Mouse (Mus musculus): Measurements from ENCODE around the gene Rtn4ip1.

GRCm38 (mm10) chr10:43910032-43910872, 8.6 kb downstream of the Rtn4ip1 start:
- TF ChIP-seq POLR2A (IDR thresholded peaks at IDR 0.05; ENCODE audit: low read depth, low read length) (no peak), CTCF (IDR thresholded peaks at IDR 0.05; ENCODE audit: extremely low read depth, insufficient read depth, insufficient read length, insufficient replicate concordance) (no peak)
